Comparison of ENCODE assay signal across 15 mouse cellular contexts in genomic region chr9:115038686-115039085, GRCm38 (mm10). TPM values are rescaled to one million over a fixed set of nuclear protein-coding genes. Genes with fewer than 3 reads are reported as not detected.
DNase-seq lines count a peak whose midpoint lies in the region; ATAC-seq and TF ChIP-seq lines count a peak whose summit lies in the region.
"Had no signal": no experiment of that assay in that cellular context is flagged by ENCODE, and none has a peak within 500 bp of the region (broad histone marks: within the 10 kb centered on the region; RNA-seq: fewer than 3 reads in every experiment).

No protein-coding gene starts in this region.

- H3K9ac ChIP-seq in kidney, embryonic 15.5 days: no peak overlapping the region
- H3K9ac ChIP-seq in kidney, embryonic 14.5 days (ENCODE audit: low read depth, low read length): no peak overlapping the region
- no peak overlapping the region for H3K9ac ChIP-seq in ES-E14 (ENCODE audit: insufficient read depth, low read depth, low read length, poor library complexity, severe bottlenecking)
- H3K9ac ChIP-seq in forebrain, embryonic 14.5 days (ENCODE audit: low read length): 0 out of 2 replicates have a peak overlapping the region, but pooled peaks have one; percentile 21
- H3K9ac ChIP-seq in neural tube, embryonic 12.5 days: no peak overlapping the region
- H3K9ac ChIP-seq: embryonic facial prominence, embryonic 12.5 days; heart, embryonic 12.5 days; intestine, embryonic 15.5 days; limb, embryonic 13.5 days; liver, embryonic 14.5 days had no signal

- in situ Hi-C loops in ES-E14 (cut with MboI; ENCODE audit: low sequenced_read_pairs in 2 of 2, unreplicated experiment in 2 of 2): no loop called here

- no peak for DNase-seq in ES-E14 (ENCODE audit: low read depth, low spot score)
- peak; percentile 43 for DNase-seq in forebrain, embryonic 14.5 days (ENCODE audit: low spot score)
- no peak for DNase-seq in frontal cortex, postnatal 10 days (ENCODE audit: low spot score in 2 of 2)
- DNase-seq in ovary, adult 18-20 months (ENCODE audit: low spot score): no peak
- DNase-seq: B cell, adult 2 months; cerebellum, adult 11-12 months; thymus, adult 18-20 months had no signal

- no peak overlapping the region for H3K4me2 ChIP-seq in kidney, embryonic 15.5 days
- no peak overlapping the region for H3K4me2 ChIP-seq in kidney, embryonic 14.5 days (replicated peaks; ENCODE audit: low read depth, low read length)
- H3K4me2 ChIP-seq in forebrain, embryonic 14.5 days (ENCODE audit: low read length): peak overlapping the region; percentile 28; the same call in 1 of the 2 replicates
- H3K4me2 ChIP-seq in neural tube, embryonic 12.5 days (replicated peaks): peak overlapping the region; percentile 16; the same call in 1 of the 2 replicates
- H3K4me2 ChIP-seq: embryonic facial prominence, embryonic 12.5 days; heart, embryonic 12.5 days; intestine, embryonic 15.5 days; limb, embryonic 13.5 days had no signal

- ATAC-seq in kidney, embryonic 15.5 days (replicated peaks; ENCODE audit: low FRiP score): no peak
- ATAC-seq in kidney, embryonic 14.5 days (ENCODE audit: low FRiP score, low TSS enrichment): no peak
- peak; percentile 49 for ATAC-seq in forebrain, embryonic 14.5 days
- peak; percentile 41 for ATAC-seq in neural tube, embryonic 12.5 days (ENCODE audit: low FRiP score, low read depth)

- H3K27me3 ChIP-seq in kidney, embryonic 15.5 days: no peaks in the 10 kb centered on the region
- no peaks in the 10 kb centered on the region for H3K27me3 ChIP-seq in kidney, embryonic 14.5 days (ENCODE audit: control insufficient read depth, insufficient read depth, low read length)
- no peaks in the 10 kb centered on the region for H3K27me3 ChIP-seq in forebrain, embryonic 14.5 days (replicated peaks; ENCODE audit: control insufficient read depth, insufficient read depth, low read length)
- peaks cover 4% of the 10 kb centered on the region; the same call in 1 of the 2 replicates for H3K27me3 ChIP-seq in neural tube, embryonic 12.5 days (replicated peaks)
- H3K27me3 ChIP-seq: embryonic facial prominence, embryonic 12.5 days; heart, embryonic 12.5 days; intestine, embryonic 15.5 days; limb, embryonic 13.5 days had no signal

- no peaks in the 10 kb centered on the region for H3K9me3 ChIP-seq in kidney, embryonic 15.5 days (replicated peaks)
- H3K9me3 ChIP-seq in kidney, embryonic 14.5 days (ENCODE audit: control insufficient read depth, low read length): no peaks in the 10 kb centered on the region
- no peaks in the 10 kb centered on the region for H3K9me3 ChIP-seq in ES-E14 (ENCODE audit: control insufficient read depth, insufficient read depth, low read depth, low read length)
- H3K9me3 ChIP-seq in forebrain, embryonic 14.5 days (replicated peaks; ENCODE audit: control insufficient read depth, low read length): no peaks in the 10 kb centered on the region
- 0 out of 2 replicates have a peak, but pooled peaks cover 2% of the 10 kb centered on the region for H3K9me3 ChIP-seq in neural tube, embryonic 12.5 days
- H3K9me3 ChIP-seq: embryonic facial prominence, embryonic 12.5 days; heart, embryonic 12.5 days; intestine, embryonic 15.5 days; limb, embryonic 13.5 days had no signal

- WGBS in kidney, embryonic 15.5 days: 76% methylated on average over 9 of the region's 9 CpGs
- 79% methylated on average over 9 of the region's 9 CpGs for WGBS in kidney, embryonic 14.5 days
- WGBS in forebrain, embryonic 14.5 days: 15% methylated on average over 9 of the region's 9 CpGs
- WGBS in neural tube, embryonic 12.5 days: 61% methylated on average over 9 of the region's 9 CpGs

- H3K4me3 ChIP-seq in kidney, embryonic 15.5 days (replicated peaks): no peak overlapping the region
- no peak overlapping the region for H3K4me3 ChIP-seq in kidney, embryonic 14.5 days (ENCODE audit: low read length)
- peak overlapping the region; percentile 11 to 13; a peak in 1 of 4 replicates for H3K4me3 ChIP-seq in ES-E14 (ENCODE audit: insufficient read depth in 1 of 2, low read depth in 1 of 2, low read length in 2 of 2, poor library complexity in 1 of 2, severe bottlenecking in 1 of 2)
- H3K4me3 ChIP-seq in forebrain, embryonic 14.5 days (ENCODE audit: low read depth, low read length): no peak overlapping the region
- H3K4me3 ChIP-seq in neural tube, embryonic 12.5 days: no peak overlapping the region
- H3K4me3 ChIP-seq: embryonic facial prominence, embryonic 12.5 days; heart, embryonic 12.5 days; intestine, embryonic 15.5 days; limb, embryonic 13.5 days had no signal

- H3K27ac ChIP-seq in kidney, embryonic 15.5 days: peak overlapping the region; percentile 45
- H3K27ac ChIP-seq in kidney, embryonic 14.5 days (ENCODE audit: low read depth, low read length): no peak overlapping the region
- peak overlapping the region; percentile 11; the same call in 1 of the 2 replicates for H3K27ac ChIP-seq in ES-E14 (ENCODE audit: insufficient read depth, low read depth, low read length, poor library complexity, severe bottlenecking)
- peak overlapping the region; percentile 52; the same call in 1 of the 2 replicates for H3K27ac ChIP-seq in forebrain, embryonic 14.5 days (ENCODE audit: low read depth, low read length)
- 0 out of 2 replicates have a peak overlapping the region, but pooled peaks have one; percentile 20 for H3K27ac ChIP-seq in neural tube, embryonic 12.5 days
- H3K27ac ChIP-seq: embryonic facial prominence, embryonic 12.5 days; intestine, embryonic 15.5 days; limb, embryonic 13.5 days; liver, embryonic 14.5 days had no signal

- H3K4me1 ChIP-seq in kidney, embryonic 15.5 days: peaks cover 15% of the 10 kb centered on the region
- H3K4me1 ChIP-seq in kidney, embryonic 14.5 days (ENCODE audit: control insufficient read depth, insufficient read depth, low read length): no peaks in the 10 kb centered on the region; the same call in none of the 2 replicates
- H3K4me1 ChIP-seq in ES-E14 (ENCODE audit: control insufficient read depth in 2 of 2, insufficient read depth in 2 of 2, low read length in 2 of 2, poor library complexity in 1 of 2): peaks cover 12 to 31% of the 10 kb centered on the region in 2 experiments
- H3K4me1 ChIP-seq in forebrain, embryonic 14.5 days (ENCODE audit: control insufficient read depth, insufficient read depth, low read length): peaks cover 19% of the 10 kb centered on the region
- H3K4me1 ChIP-seq in neural tube, embryonic 12.5 days: peaks cover 19% of the 10 kb centered on the region
- H3K4me1 ChIP-seq: intestine, embryonic 15.5 days had no signal

- no peaks in the 10 kb centered on the region for H3K36me3 ChIP-seq in kidney, embryonic 15.5 days
- no peaks in the 10 kb centered on the region for H3K36me3 ChIP-seq in kidney, embryonic 14.5 days (ENCODE audit: control insufficient read depth, insufficient read depth, low read length)
- no peaks in the 10 kb centered on the region for H3K36me3 ChIP-seq in ES-E14 (ENCODE audit: control insufficient read depth, insufficient read depth, low read length, poor library complexity, severe bottlenecking)
- H3K36me3 ChIP-seq in forebrain, embryonic 14.5 days (ENCODE audit: control insufficient read depth, insufficient read depth, low read length): no peaks in the 10 kb centered on the region
- H3K36me3 ChIP-seq in neural tube, embryonic 12.5 days: no peaks in the 10 kb centered on the region
- H3K36me3 ChIP-seq: embryonic facial prominence, embryonic 12.5 days; heart, embryonic 12.5 days; intestine, embryonic 15.5 days; limb, embryonic 13.5 days had no signal

TF ChIP-seq in ES-E14, 5 proteins besides CTCF, POLR2A, EP300 and RAD21:
- TF ChIP-seq ZNF384 (IDR thresholded peaks at IDR 0.05; ENCODE audit: low read depth, low read length): no peak
- TF ChIP-seq CHD2 (IDR thresholded peaks at IDR 0.05; ENCODE audit: low read depth, low read length): no peak
- no peak for TF ChIP-seq HCFC1 (IDR thresholded peaks at IDR 0.05; ENCODE audit: borderline replicate concordance, insufficient read depth, low read length)
- no peak for TF ChIP-seq ZC3H11A (IDR thresholded peaks at IDR 0.05; ENCODE audit: borderline replicate concordance, low read depth, low read length)
- no peak for TF ChIP-seq MAFK (IDR thresholded peaks at IDR 0.05; ENCODE audit: insufficient read depth, low read depth, low read length)

RNA-seq across cellular contexts. Expression of gene Rps27rt, which starts 56.1 kb away (rescaled TPM):
- 310 and 532 TPM in 2 replicates for polyA plus RNA-seq in kidney, embryonic 15.5 days (2015; fragmentation: Nextera tagmentation; extraction: Ambion mirVana)
- polyA plus RNA-seq in kidney, embryonic 14.5 days (2014; fragmentation: Nextera tagmentation; extraction: Ambion mirVana): 479 and 639 TPM in 2 replicates
- 171 and 181 TPM in 2 replicates for total RNA-seq in ES-E14 (2012; rRNA removed)
- polyA plus RNA-seq in forebrain, embryonic 14.5 days (2014; fragmentation: Nextera tagmentation; extraction: Ambion mirVana): 270 and 313 TPM in 2 replicates
- polyA plus RNA-seq in neural tube, embryonic 12.5 days (2016; fragmentation: Nextera tagmentation; extraction: Ambion mirVana): 324 and 361 TPM in 2 replicates

Comparison
In these comparisons a context has a peak if more than half of its experiments do, and no peak if none do; other contexts are left out.
1. ATAC-seq: peak in forebrain, embryonic 14.5 days (single experiment) and neural tube, embryonic 12.5 days (single experiment); none in kidney, embryonic 15.5 days (single experiment) and kidney, embryonic 14.5 days (single experiment).
2. H3K4me2 ChIP-seq: peak in forebrain, embryonic 14.5 days (single experiment) and neural tube, embryonic 12.5 days (single experiment); none in kidney, embryonic 15.5 days (single experiment) and kidney, embryonic 14.5 days (single experiment).
3. H3K4me3 ChIP-seq: peak in ES-E14 (2 of 2); none in kidney, embryonic 15.5 days (single experiment), kidney, embryonic 14.5 days (single experiment), forebrain, embryonic 14.5 days (single experiment) and neural tube, embryonic 12.5 days (single experiment).